ENCODE assay signal across 8 mouse cellular contexts in genomic region chr17:75551512-75552400, GRCm38 (mm10). TPM values are rescaled to one million over a fixed set of nuclear protein-coding genes. Genes with fewer than 3 reads are reported as not detected.
DNase-seq lines count a peak whose midpoint lies in the region; ATAC-seq lines count a peak whose summit lies in the region.

TSS of gene Fam98a (minus strand) at chr17:75551946.

- H3K4me2 ChIP-seq in intestine, embryonic 14.5 days (ENCODE audit: low read length): peak within 1 kb of the TSS; percentile 69

- H3K27ac ChIP-seq in intestine, embryonic 14.5 days (ENCODE audit: low read depth): peak within 1 kb of the TSS; percentile 59; the same call in 1 of the 2 replicates

- peak within 1 kb of the TSS; percentile 72 for H3K4me3 ChIP-seq in intestine, embryonic 14.5 days (ENCODE audit: low read depth, low read length)

- H3K9ac ChIP-seq in intestine, embryonic 14.5 days (ENCODE audit: low read length): peak within 1 kb of the TSS; percentile 76

- DNase-seq in adrenal gland, adult 18-20 months (ENCODE audit: low spot score in 2 of 2): peak; percentile 96 to 97
- peak; percentile 99 for DNase-seq in embryo, embryonic 11 days
- DNase-seq in gastrocnemius, postnatal 25 days: peak; percentile 98
- peak; percentile 97 for DNase-seq in intestine, embryonic 14.5 days (ENCODE audit: low spot score)
- DNase-seq in left cerebral cortex, postnatal 14 days (ENCODE audit: low spot score in 2 of 2): peak; percentile 98
- DNase-seq in mesoderm, embryonic 11.5 days (ENCODE audit: low read depth, low spot score): peak; percentile 100
- peak; percentile 96 for DNase-seq in right cerebral cortex, postnatal 36 days (ENCODE audit: low spot score in 2 of 2)
- peak; percentile 99 for DNase-seq in yolk sac, embryonic 10.5 days (ENCODE audit: low spot score)

- intact Hi-C loops in left cerebral cortex, postnatal 14 days (cut with DNase I): no loop called here

- peaks cover 9% of the 10 kb centered on the region for H3K36me3 ChIP-seq in intestine, embryonic 14.5 days (ENCODE audit: control insufficient read depth, insufficient read depth, low read length)

- WGBS in intestine, embryonic 14.5 days: under 1% methylated on average over 56 of the region's 56 CpGs

- H3K4me1 ChIP-seq in intestine, embryonic 14.5 days (replicated peaks; ENCODE audit: control insufficient read depth, insufficient read depth, low read length): no peaks in the 10 kb centered on the region

- H3K27me3 ChIP-seq in intestine, embryonic 14.5 days (replicated peaks; ENCODE audit: control insufficient read depth, insufficient read depth, low read length): no peaks in the 10 kb centered on the region

- ATAC-seq in intestine, embryonic 14.5 days (replicated peaks; ENCODE audit: low FRiP score, low TSS enrichment, low read depth): peak; percentile 98

- no peaks in the 10 kb centered on the region for H3K9me3 ChIP-seq in intestine, embryonic 14.5 days (ENCODE audit: control insufficient read depth, low read length)

RNA-seq across cellular contexts. Expression of gene Fam98a, which starts in this region (rescaled TPM):
- total RNA-seq in adrenal gland, adult 18-20 months (2021): 10 to 100 TPM; 33.1 to 44.0 TPM
- total RNA-seq in gastrocnemius, postnatal 25 days (2021): 10 to 100 TPM; 32.5 to 33.8 TPM
- polyA plus RNA-seq in intestine, embryonic 14.5 days (2014; fragmentation: Nextera tagmentation; extraction: Ambion mirVana): 7.3 and 8.3 TPM in 2 replicates
- 10 to 100 TPM; 49.2 to 54.7 TPM for total RNA-seq in left cerebral cortex, postnatal 14 days (2021)

Comparison
In these comparisons a context has a peak if more than half of its experiments do, and no peak if none do; other contexts are left out.
1. Peak in every context shown above with its lines: DNase-seq, ATAC-seq, H3K4me3 ChIP-seq and H3K27ac ChIP-seq.